Mouse (Mus musculus) G1E (cell line): ENCODE results near the gene Emc9.

Experiments
- CTCF ChIP-seq: IDR thresholded peaks from 2 replicates; pipeline ENCODE4 v1.5.1; 2012; ENCODE audit warnings: low read depth, low read length, inconsistent platforms, mixed read lengths
- GATA1 ChIP-seq: IDR thresholded peaks from 2 replicates; pipeline ENCODE4 v1.6.1; 2012; ENCODE audit warnings: borderline replicate concordance, low read length, inconsistent platforms, mixed read lengths
- GATA2 ChIP-seq: IDR thresholded peaks from 2 replicates; pipeline ENCODE4 v1.6.1; 2012; ENCODE audit warnings: low read depth, low read length, inconsistent platforms, borderline replicate concordance
- POLR2AphosphoS5 ChIP-seq: IDR thresholded peaks from 2 replicates; pipeline ENCODE4 v1.6.1; 2012; ENCODE audit warnings: low read depth, low read length, inconsistent platforms; ENCODE audit not compliant: insufficient replicate concordance
- TAL1 ChIP-seq: conservative IDR thresholded peaks from 2 replicates; pipeline ENCODE4 v1.6.1; 2012; ENCODE audit warnings: low read depth, low read length, inconsistent platforms, mixed read lengths

DNA sequence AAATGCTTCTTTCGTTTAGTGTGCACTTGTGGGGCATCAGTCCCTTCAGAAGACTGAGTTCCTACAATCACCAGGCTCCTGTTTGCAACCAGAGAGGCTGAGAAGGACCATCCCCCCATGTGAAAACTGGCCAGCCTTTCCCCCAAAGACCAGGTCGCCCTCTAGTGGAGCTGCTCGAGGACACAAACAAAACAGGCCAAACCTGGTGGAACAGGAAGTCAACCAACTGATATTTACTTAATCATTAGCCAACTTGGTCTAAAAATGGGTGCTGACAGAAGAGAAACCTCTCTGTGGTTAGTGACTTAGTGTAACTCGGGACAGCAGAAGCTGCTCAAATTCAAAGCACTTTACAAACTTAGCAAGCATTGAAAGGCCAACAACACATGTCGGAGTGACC lies 28.1 kb downstream of the Emc9 start:
- TF ChIP-seq CTCF (peak; percentile 43; the same call in 1 of the 2 replicates), GATA1 (no peak), POLR2AphosphoS5 (no peak), GATA2 (no peak), TAL1 (no peak)
